Mouse (Mus musculus) CH12.LX (cell line): ENCODE data around the gene Actrt2.

Source experiments
- CTCF ChIP-seq, 2 experiments: IDR thresholded peaks in 1 of 2; conservative IDR thresholded peaks in 1 of 2; 2 replicates each; pipeline ENCODE4 v1.5.1; 2011 to 2012; ENCODE audit warnings: low read depth in 2 of 2, low read length in 2 of 2, improper control_type of control experiment in 1 of 2, inconsistent platforms in 1 of 2, mild to moderate bottlenecking in 1 of 2, moderate library complexity in 1 of 2
- EP300 ChIP-seq: IDR thresholded peaks from 2 replicates; pipeline ENCODE4 v1.6.1; 2011; ENCODE audit warnings: low read length, improper control_type of control experiment
- GABPA ChIP-seq: IDR thresholded peaks from 2 replicates; pipeline ENCODE4 v1.6.1; 2012; ENCODE audit warnings: low read depth, low read length, improper control_type of control experiment, inconsistent platforms; ENCODE audit not compliant: insufficient replicate concordance
- HCFC1 ChIP-seq: IDR thresholded peaks from 2 replicates; pipeline ENCODE4 v1.6.1; 2012; ENCODE audit warnings: low read depth, mild to moderate bottlenecking, inconsistent platforms, low read length, improper control_type of control experiment
- MAFK ChIP-seq: IDR thresholded peaks from 2 replicates; pipeline ENCODE4 v1.6.1; 2011; ENCODE audit warnings: low read length, improper control_type of control experiment; ENCODE audit not compliant: insufficient replicate concordance
- MAZ ChIP-seq: IDR thresholded peaks from 2 replicates; pipeline ENCODE4 v1.6.1; 2012; ENCODE audit warnings: low read depth, mild to moderate bottlenecking, inconsistent platforms, low read length, improper control_type of control experiment, moderate library complexity
- MYC ChIP-seq: IDR thresholded peaks from 2 replicates; pipeline ENCODE4 v1.6.1; 2011; ENCODE audit warnings: low read depth, mild to moderate bottlenecking, improper control_type of control experiment, low read length
- POLR2A ChIP-seq: IDR thresholded peaks from 2 replicates; pipeline ENCODE4 v1.6.1; 2011; ENCODE audit warnings: low read depth, mild to moderate bottlenecking, improper control_type of control experiment, low read length
- RAD21 ChIP-seq: IDR thresholded peaks from 2 replicates; pipeline ENCODE4 v1.6.1; 2011; ENCODE audit warnings: low read depth, mild to moderate bottlenecking, low read length, improper control_type of control experiment, moderate library complexity
- RCOR1 ChIP-seq: conservative IDR thresholded peaks from 2 replicates; pipeline ENCODE4 v1.6.1; 2012; ENCODE audit warnings: low read depth, mild to moderate bottlenecking, inconsistent platforms, low read length, improper control_type of control experiment
- SIN3A ChIP-seq: IDR thresholded peaks from 2 replicates; pipeline ENCODE4 v1.6.1; 2012; ENCODE audit warnings: low read length, improper control_type of control experiment, inconsistent platforms
- SMC3 ChIP-seq: IDR thresholded peaks from 2 replicates; pipeline ENCODE4 v1.6.1; 2011; ENCODE audit warnings: low read depth, low read length, improper control_type of control experiment
- UBTF ChIP-seq: IDR thresholded peaks from 2 replicates; pipeline ENCODE4 v1.6.1; 2012; ENCODE audit warnings: low read depth, mild to moderate bottlenecking, inconsistent platforms, low read length, improper control_type of control experiment, moderate library complexity
- ZC3H11A ChIP-seq: IDR thresholded peaks from 2 replicates; pipeline ENCODE4 v1.6.1; 2012; ENCODE audit warnings: low read depth, mild to moderate bottlenecking, inconsistent platforms, low read length, improper control_type of control experiment

- TF ChIP-seq ZC3H11A (no peak), EP300 (no peak), MYC (no peak), MAFK (no peak), SIN3A (no peak), CTCF (conservative IDR thresholded peaks at IDR 0.05 in 1 of 2, IDR thresholded peaks at IDR 0.05 in 1 of 2; ENCODE audit: low read depth in 2 of 2, low read length in 2 of 2) (no peak), RAD21 (no peak), GABPA (no peak), MAZ (no peak), HCFC1 (no peak), UBTF (no peak), POLR2A (no peak), SMC3 (no peak), RCOR1 (no peak)
Observed at GRCm38 (mm10) chr4:154700436-154700835, 32.8 kb upstream of the Actrt2 start.
